Mouse (Mus musculus): ENCODE results near the gene Ripor2.
A peak's percentile ranks its signal among the peaks of the same experiment; 100 is the strongest.

Ripor2 gene

GRCm38 (mm10) chr13:24712581-24713130 lies 130.7 kb downstream of the Ripor2 start:
- DNase-seq (ENCODE audit: low spot score in 2 of 2): no peak

DNA sequence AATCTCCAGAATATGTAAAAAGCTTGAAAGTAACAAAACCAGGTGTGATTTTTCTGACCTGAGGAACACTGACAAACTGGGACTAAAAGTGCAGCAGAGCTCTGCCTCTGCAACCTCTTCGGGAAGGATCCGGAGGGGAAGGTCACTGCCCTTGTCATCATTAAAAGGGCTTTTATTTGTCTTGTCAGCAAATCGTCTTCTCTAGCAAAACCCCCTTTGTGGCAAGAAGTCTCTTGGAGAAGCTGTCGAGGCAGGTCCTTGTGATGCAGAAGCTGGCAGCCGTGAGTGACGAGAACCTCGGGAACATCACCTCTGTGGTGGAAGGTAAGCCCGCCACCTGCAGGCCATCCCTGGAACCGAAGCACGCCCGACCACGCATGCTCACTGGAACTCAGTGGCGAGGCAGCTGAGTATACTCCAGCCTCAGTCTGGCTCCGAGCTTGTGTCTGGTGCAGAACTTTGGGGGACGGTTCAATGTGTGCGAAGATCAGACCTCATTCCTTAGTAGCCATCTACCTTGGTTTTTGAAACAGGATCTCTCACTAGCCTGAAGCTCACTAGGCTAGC lies 131.5 kb downstream of the Ripor2 start:
- peak; percentile 90 to 91 for DNase-seq (ENCODE audit: low spot score in 2 of 2)

DNA sequence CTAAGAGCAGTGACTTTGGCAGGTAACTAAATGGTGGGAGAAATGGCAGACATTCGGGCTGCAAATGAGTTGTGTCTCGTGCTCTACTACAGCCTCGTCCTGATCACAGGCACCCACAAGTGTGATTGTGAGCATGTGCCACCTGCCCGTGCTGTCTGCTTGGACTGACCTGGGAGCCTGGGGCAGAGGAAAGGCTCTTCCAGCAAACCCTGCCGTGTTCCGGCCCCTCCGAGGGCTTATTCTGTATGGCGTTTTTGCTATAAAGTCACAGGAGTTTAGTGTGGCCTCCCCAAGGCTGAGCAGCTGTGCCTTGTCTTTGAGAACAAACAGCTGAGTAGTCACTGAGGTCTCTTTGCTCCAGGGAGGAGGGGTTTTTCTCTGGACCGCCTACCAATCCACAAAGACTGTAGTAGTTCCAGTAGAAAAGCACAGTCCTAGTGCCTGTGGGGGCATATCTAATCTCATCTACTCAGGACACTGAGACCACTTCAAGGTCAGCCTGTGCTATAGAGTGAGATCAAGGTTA lies 132.4 kb downstream of the Ripor2 start:
- DNase-seq (ENCODE audit: low spot score in 2 of 2): no peak

GRCm38 (mm10) chr13:24715601-24716000 lies 133.6 kb downstream of the Ripor2 start:
- DNase-seq (ENCODE audit: low spot score in 2 of 2): no peak

DNA sequence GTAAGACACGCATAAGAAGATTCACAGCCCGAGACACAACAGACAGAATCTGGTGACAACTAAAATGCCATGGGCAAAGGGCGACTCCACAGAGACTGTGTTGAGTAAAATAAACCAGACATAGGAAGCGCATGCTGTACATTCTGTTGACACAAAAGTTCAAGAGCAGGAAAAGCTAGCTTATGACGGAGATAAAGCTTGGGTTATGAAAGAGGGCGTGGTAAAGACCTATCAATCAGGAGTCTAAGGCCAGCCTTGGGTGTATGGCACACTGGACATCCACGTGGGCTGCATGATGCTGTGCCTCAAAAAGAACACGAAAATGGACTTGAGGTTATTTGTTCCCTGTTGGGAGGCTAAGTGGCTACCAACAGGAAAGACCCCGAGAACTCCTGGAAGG lies 134.5 kb downstream of the Ripor2 start:
- no peak for DNase-seq (ENCODE audit: low spot score in 2 of 2)

DNA sequence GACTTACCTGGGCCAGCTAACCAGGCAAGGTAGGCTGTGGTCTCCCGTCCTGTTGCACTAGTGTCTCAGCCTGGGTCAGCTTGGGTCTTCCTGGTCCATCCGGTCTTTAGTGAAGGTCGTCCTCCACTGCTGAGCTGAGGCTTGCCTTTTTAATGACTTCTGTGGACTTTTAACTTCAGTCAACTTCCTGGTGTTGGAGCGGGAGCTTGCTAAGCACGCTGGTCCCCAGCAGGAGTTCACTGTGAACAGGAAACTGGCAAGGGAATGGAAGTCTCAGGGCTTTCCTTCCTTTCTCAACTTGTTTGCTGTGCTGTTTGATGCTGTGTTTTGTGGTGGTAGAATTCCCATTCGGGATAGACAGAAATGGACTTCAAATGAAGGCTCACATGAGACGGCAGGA lies 135.7 kb downstream of the Ripor2 start:
- no peak for DNase-seq (ENCODE audit: low spot score in 2 of 2)

DNA sequence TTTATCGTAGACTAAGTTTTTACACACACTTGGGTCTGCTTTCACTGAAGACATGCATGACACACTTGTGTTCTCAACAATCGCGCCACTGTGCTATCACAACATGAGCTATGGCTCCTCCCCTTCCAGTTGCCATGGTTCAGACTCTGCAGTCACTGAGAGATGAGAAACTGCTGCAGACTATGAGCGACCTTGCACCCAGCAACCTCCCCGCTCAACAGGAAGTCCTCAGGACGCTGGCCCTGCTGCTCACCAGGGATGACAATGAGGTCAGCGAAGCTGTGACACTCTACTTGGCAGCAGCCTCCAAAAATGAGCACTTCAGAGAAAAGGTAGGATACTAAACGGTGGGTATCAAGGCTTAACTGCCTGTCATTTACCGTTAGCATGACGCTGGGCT lies 139.5 kb downstream of the Ripor2 start:
- DNase-seq (ENCODE audit: low spot score in 2 of 2): no peak

- no peak for DNase-seq (ENCODE audit: low spot score in 2 of 2)
Measured at GRCm38 (mm10) chr13:24723699-24724394, 141.9 kb downstream of the Ripor2 start.

- DNase-seq (ENCODE audit: low spot score in 2 of 2): no peak
Measured at GRCm38 (mm10) chr13:24724395-24724759, 142.4 kb downstream of the Ripor2 start.

GRCm38 (mm10) chr13:24729128-24729527 lies 147.1 kb downstream of the Ripor2 start:
- DNase-seq (ENCODE audit: low spot score in 2 of 2): no peak

- no peak for DNase-seq (ENCODE audit: low spot score in 2 of 2)
Measured at GRCm38 (mm10) chr13:24734502-24734901, 152.5 kb downstream of the Ripor2 start.

- DNase-seq (ENCODE audit: low spot score in 2 of 2): no peak
Measured at GRCm38 (mm10) chr13:24735608-24736131, 153.7 kb downstream of the Ripor2 start.

GRCm38 (mm10) chr13:24741028-24741427 lies 159.0 kb downstream of the Ripor2 start, which contains the start of gene Armh2:
Gene Armh2 (plus strand): TSS chr13:24741232.
- DNase-seq (ENCODE audit: low spot score in 2 of 2): no peak

DNA sequence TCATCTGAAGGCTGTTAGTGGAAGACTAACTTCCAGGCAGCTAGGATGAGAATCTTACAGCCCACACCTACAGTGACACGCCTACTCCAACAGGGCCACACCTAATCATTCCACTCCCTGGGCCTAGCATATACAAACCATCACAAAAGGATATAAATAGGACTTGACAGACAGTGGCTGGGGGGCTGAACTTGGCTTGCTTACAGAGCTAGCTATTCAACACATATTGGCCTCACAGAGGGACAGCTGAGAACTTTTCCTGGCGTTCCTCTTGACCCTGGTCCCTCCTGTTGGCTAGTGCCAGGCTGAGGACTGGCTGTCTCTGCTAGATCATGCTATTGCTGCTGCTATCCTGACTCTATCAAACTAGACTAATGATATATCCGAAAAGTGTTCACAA lies 165.8 kb downstream of the Ripor2 start:
- no peak for DNase-seq (ENCODE audit: low spot score in 2 of 2)

- DNase-seq (ENCODE audit: low spot score in 2 of 2): no peak
Measured at GRCm38 (mm10) chr13:24750807-24751206, 168.8 kb downstream of the Ripor2 start.

DNA sequence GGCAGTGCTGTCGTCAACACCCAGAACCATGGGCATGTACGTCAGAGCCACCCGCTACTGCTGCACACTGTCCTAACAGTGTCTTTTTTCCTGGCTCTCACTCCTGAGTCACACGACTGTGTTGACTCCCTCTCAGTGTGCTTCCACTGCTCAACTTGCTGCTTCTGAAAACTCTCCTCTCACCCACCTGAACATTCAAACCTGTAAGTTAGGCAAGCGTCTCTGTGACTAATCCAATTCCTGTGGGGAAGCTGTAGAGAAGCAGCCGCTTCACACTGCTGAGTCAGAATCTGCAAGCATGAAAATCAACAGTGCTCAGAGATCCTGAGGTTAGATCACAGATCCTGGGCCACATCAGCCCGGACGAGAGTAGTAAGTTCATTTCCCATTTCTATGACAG lies 169.4 kb downstream of the Ripor2 start:
- no peak for DNase-seq (ENCODE audit: low spot score in 2 of 2)

DNA sequence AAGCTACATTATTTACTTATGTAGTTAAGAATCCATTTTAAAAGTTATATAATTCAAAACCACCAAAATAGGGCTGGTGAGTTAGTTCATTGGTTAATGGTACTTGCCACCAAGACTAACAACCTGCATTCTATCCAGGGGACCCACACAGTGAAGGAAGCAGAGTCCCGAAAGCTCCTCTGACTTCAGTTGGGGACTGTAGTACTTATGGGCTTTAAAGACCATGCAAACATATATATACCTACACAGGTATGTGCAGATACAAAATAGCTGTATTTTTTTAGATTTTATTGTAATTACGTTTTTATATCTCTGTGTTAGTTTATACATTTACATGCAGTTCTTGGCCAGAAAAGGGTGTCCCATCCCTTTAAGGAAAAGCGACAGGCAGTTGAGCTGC lies 174.8 kb downstream of the Ripor2 start:
- no peak for DNase-seq (ENCODE audit: low spot score in 2 of 2)

GRCm38 (mm10) chr13:24757820-24758564 lies 176.0 kb downstream of the Ripor2 start:
- no peak for DNase-seq (ENCODE audit: low spot score in 2 of 2)

- DNase-seq (ENCODE audit: low spot score in 2 of 2): no peak
Measured at GRCm38 (mm10) chr13:24759451-24759850, 177.5 kb downstream of the Ripor2 start.

GRCm38 (mm10) chr13:24760351-24760870 lies 178.4 kb downstream of the Ripor2 start:
- DNase-seq (ENCODE audit: low spot score in 2 of 2): no peak

- no peak for DNase-seq (ENCODE audit: low spot score in 2 of 2)
Measured at GRCm38 (mm10) chr13:24761083-24761402, 179.1 kb downstream of the Ripor2 start.

Measured in frontal cortex, postnatal 25 days (tissue).